Mouse (Mus musculus) liver, embryonic 11.5 days (tissue): ENCODE results near the gene Ephb2. TPM values are rescaled to one million over a fixed set of nuclear protein-coding genes. Genes with fewer than 3 reads are reported as not detected.

Source experiments
- ATAC-seq: fragments of 200-750 bp; cut with Nextera tagmentation; replicated peaks from 2 replicates; pipeline ENCODE4 v1.8.0; 2017; ENCODE audit warnings: moderate number of reproducible peaks, mild to moderate bottlenecking, moderate TSS enrichment, moderate library complexity; ENCODE audit not compliant: low FRiP score
- DNase-seq: peaks from one replicate; pipeline ENCODE4 v3.0.0-alpha.2; 2017; ENCODE audit warnings: low spot score
- H3K27ac ChIP-seq: fragments of 300-500 bp; sonication (generic); 2 replicates; pipeline ENCODE4 v1.5.1; 2014; ENCODE audit warnings: mild to moderate bottlenecking, low read depth, low read length, control low read depth
- H3K27me3 ChIP-seq: fragments of 300-500 bp; sonication (generic); replicated peaks from 2 replicates; pipeline ENCODE4 v1.6.1; 2014; ENCODE audit warnings: low read length, mixed read lengths; ENCODE audit not compliant: control insufficient read depth, insufficient read depth
- H3K36me3 ChIP-seq: fragments of 300-500 bp; sonication (generic); 2 replicates; pipeline ENCODE4 v1.6.1; 2014; ENCODE audit warnings: mild to moderate bottlenecking, low read length, moderate library complexity, mixed read lengths; ENCODE audit not compliant: control insufficient read depth, insufficient read depth
- H3K4me1 ChIP-seq: fragments of 300-500 bp; sonication (generic); replicated peaks from 2 replicates; pipeline ENCODE4 v1.6.1; 2014; ENCODE audit warnings: low read length, mixed read lengths; ENCODE audit not compliant: control insufficient read depth, insufficient read depth
- H3K4me2 ChIP-seq: fragments of 300-500 bp; sonication (generic); 2 replicates; pipeline ENCODE4 v1.6.1; 2014; ENCODE audit warnings: mild to moderate bottlenecking, control low read depth, moderate library complexity
- H3K4me3 ChIP-seq: fragments of 300-500 bp; sonication (generic); 2 replicates; pipeline ENCODE4 v1.5.1; 2014; ENCODE audit warnings: low read depth, low read length, control low read depth
- H3K9ac ChIP-seq: fragments of 300-500 bp; sonication (generic); 2 replicates; pipeline ENCODE4 v1.6.1; 2014; ENCODE audit warnings: low read depth, low read length, control low read depth
- H3K9me3 ChIP-seq: fragments of 300-500 bp; sonication (generic); 2 replicates; pipeline ENCODE4 v1.6.1; 2016; ENCODE audit warnings: low read length, inconsistent platforms, mixed read lengths; ENCODE audit not compliant: control insufficient read depth
- WGBS: fragments of 180-500 bp; shearing (Covaris S2); extraction: QIAGEN DNeasy Blood & Tissue Kit; methylation state at CpG from one replicate; pipeline ENCODE4 v1.1.7; 2014; 5-methylcytosine and 5-hydroxymethylcytosine counted together
- polyA plus RNA-seq: library from polyadenylated mRNA; unstranded; fragments of >200 nt; fragmentation: Nextera tagmentation; extraction: Ambion mirVana; gene quantifications from 2 replicates; pipeline ENCODE4 v1.2.1, GENCODE M21; 2014

The Ephb2 gene
- polyA plus RNA-seq, 1 experiment from 2014 or later = 5.1 TPM

DNA sequence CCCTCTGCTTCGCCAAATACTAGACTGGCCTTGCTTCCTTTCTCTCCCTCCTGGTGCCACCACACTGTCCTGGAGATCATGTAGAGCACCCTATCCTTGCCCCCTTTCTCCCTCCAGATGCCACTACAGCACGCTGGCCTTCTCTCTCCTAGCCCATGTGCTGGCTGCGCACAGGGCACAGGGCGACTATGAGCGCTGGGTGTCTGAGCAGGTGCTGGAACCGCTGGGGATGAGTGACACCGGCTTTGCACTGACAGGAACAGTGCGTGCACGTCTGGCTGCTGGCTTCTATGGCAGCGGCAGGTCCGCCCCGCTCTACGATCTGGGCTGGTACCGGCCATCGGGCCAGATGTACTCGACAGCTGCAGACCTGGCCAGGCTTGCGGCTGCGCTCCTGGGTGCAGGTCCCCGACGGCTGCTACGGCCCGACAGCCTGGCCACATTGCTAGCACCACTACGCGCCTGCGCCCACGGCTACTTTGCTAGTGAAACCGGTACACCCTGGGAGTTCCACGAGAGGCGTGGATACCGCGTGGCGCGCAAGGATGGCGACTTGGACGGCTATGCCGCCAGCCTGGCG is 198.7 kb downstream of the Ephb2 start:
- Histone ChIP-seq H3K4me2 (peak overlapping the region; percentile 78), H3K4me1 (peaks cover 8% of the 10 kb centered on the region), H3K27me3 (peaks cover 31% of the 10 kb centered on the region), H3K9ac (peak overlapping the region; percentile 38), H3K9me3 (no peaks in the 10 kb centered on the region), H3K27ac (no peak overlapping the region), H3K36me3 (no peaks in the 10 kb centered on the region), H3K4me3 (peak overlapping the region; percentile 53)
- 0 out of 2 replicates have a peak, but pooled peaks have one; percentile 31 for ATAC-seq
- 22% methylated on average over 37 of the region's 37 CpGs for WGBS
- DNase-seq = no peak

GRCm38 (mm10) chr4:136636511-136636910 is 199.3 kb downstream of the Ephb2 start:
- peaks cover 31% of the 10 kb centered on the region for H3K27me3 ChIP-seq
- no peak for DNase-seq
- 54% methylated on average over 5 of the region's 5 CpGs for WGBS

DNA sequence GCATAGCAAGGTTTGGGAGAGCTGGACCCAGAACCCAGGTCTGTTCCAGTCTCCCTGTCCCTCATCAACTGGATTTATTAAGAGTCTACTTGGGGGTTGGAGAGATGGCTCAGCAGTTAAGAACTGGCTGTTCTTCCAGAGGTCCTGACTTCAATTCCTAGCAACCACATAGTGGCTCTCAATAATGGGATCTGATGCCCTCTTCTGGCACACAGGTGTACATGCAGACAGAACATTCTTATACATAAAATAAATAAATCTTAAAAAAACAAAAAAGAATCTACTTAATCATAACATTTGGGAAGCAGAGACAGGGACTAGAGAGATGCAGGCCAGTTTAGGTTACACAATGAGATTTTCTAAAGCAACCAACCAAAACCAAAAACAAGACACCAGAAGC is 199.8 kb downstream of the Ephb2 start:
- H3K27ac ChIP-seq = no peak overlapping the region
- DNase-seq = no peak
- no peak overlapping the region for H3K9ac ChIP-seq
- no peak overlapping the region for H3K4me3 ChIP-seq
- no peak overlapping the region for H3K4me2 ChIP-seq
- H3K36me3 ChIP-seq = no peaks in the 10 kb centered on the region
- ATAC-seq = no peak
- no peaks in the 10 kb centered on the region for H3K9me3 ChIP-seq
- peaks cover 31% of the 10 kb centered on the region for H3K27me3 ChIP-seq
- peaks cover 8% of the 10 kb centered on the region for H3K4me1 ChIP-seq

More at GRCm38 (mm10) chr4:136636511-136636910, 199.3 kb downstream of the Ephb2 start:
- Histone ChIP-seq H3K27ac (no peak overlapping the region), H3K4me1 (peaks cover 8% of the 10 kb centered on the region), H3K36me3 (no peaks in the 10 kb centered on the region), H3K9ac (no peak overlapping the region), H3K4me3 (no peak overlapping the region), H3K4me2 (no peak overlapping the region), H3K9me3 (no peaks in the 10 kb centered on the region)
- ATAC-seq = no peak

DNA sequence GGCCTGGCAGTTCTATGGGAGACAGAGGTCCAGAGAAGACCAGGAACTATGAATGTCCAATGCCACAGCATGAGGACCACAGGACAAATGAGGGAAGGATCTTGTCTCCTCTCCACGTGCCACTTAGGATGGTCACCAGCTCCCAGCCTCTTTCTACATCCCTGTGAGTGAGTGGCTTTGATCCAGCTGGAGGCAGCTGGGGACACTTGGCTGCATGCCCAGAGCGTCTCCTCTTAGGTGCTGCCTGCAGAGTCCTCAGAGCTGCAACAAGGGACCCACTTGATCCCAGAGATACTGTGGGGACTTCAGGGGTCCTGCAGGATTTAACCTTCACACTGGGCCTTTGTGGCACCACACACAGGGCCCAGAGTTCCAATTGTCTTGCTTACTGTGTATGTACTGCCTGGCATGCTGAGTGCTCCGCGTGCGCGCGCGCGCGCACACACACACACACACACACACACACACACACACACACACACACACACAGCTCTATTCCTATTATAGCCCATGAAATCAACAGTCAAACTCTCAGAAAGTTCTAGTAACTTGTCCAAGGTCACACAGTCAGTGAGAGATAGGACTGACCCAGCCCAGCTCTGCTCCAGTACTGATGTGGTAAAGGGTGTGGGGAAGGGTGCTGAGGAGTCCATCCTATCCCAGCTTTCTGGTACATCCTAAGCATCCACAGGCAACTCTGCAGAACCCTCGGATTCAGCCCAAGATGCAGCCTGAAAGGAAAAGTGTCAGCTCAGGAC is 204.4 kb downstream of the Ephb2 start:
- Histone ChIP-seq H3K4me2 (no peak overlapping the region), H3K4me3 (no peak overlapping the region), H3K27me3 (peaks cover 4% of the 10 kb centered on the region; the same call in 1 of the 2 replicates), H3K9me3 (no peaks in the 10 kb centered on the region), H3K4me1 (no peaks in the 10 kb centered on the region), H3K27ac (no peak overlapping the region), H3K36me3 (no peaks in the 10 kb centered on the region), H3K9ac (no peak overlapping the region)
- no peak for ATAC-seq
- WGBS = 88% methylated on average over 11 of the region's 11 CpGs
- no peak for DNase-seq

- WGBS = 46% methylated on average over 6 of the region's 6 CpGs
Measured at GRCm38 (mm10) chr4:136626590-136626989, 209.2 kb downstream of the Ephb2 start.

DNA sequence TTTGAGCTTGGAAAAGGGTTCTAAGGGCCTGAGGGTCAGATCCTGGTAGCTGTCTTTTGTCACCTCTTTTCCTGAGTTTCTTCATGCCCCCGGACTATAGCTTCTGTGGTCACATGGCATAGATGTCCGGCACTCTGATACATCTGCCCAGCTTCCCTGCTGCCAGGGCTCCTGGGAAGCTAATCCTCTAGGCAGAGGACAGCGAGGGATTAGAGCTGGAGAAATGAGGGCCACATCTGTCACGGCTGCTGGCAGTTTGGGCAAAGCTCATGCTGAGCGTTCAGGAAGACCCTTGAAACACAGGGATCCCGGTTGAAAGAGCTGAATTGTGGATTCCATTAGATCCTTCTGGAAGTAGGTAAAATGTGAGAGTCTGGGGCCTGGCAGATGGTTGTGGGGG is 213.4 kb downstream of the Ephb2 start, which contains the start of gene Lactbl1:
Gene Lactbl1, plus strand, starts transcription at position 234 of the 400 bp plus-strand sequence.
- Histone ChIP-seq H3K36me3 (no peaks in the 10 kb centered on the region), H3K9me3 (no peaks in the 10 kb centered on the region), H3K27me3 (no peaks in the 10 kb centered on the region), H3K4me3 (no peak within 1 kb of the TSS), H3K9ac (no peak within 1 kb of the TSS), H3K27ac (no peak within 1 kb of the TSS), H3K4me2 (no peak within 1 kb of the TSS), H3K4me1 (no peaks in the 10 kb centered on the region)
- DNase-seq = no peak
- WGBS = 60% methylated on average over 6 of the region's 6 CpGs
- no peak for ATAC-seq

More at GRCm38 (mm10) chr4:136626590-136626989, 209.2 kb downstream of the Ephb2 start:
- H3K4me3 ChIP-seq = no peak overlapping the region
- no peaks in the 10 kb centered on the region for H3K9me3 ChIP-seq
- no peak overlapping the region for H3K27ac ChIP-seq
- no peak for DNase-seq
- no peaks in the 10 kb centered on the region for H3K36me3 ChIP-seq
- H3K27me3 ChIP-seq = no peaks in the 10 kb centered on the region
- ATAC-seq = no peak
- no peaks in the 10 kb centered on the region for H3K4me1 ChIP-seq
- no peak overlapping the region for H3K4me2 ChIP-seq
- no peak overlapping the region for H3K9ac ChIP-seq

- Histone ChIP-seq H3K9ac (no peak overlapping the region), H3K27me3 (no peaks in the 10 kb centered on the region), H3K9me3 (no peaks in the 10 kb centered on the region), H3K27ac (no peak overlapping the region), H3K36me3 (no peaks in the 10 kb centered on the region), H3K4me2 (no peak overlapping the region), H3K4me3 (no peak overlapping the region), H3K4me1 (no peaks in the 10 kb centered on the region)
- DNase-seq (no peak), ATAC-seq (no peak)
- WGBS = 55% methylated on average over 5 of the region's 5 CpGs
Measured at GRCm38 (mm10) chr4:136621956-136622355, 213.8 kb downstream of the Ephb2 start.

- no peak overlapping the region for H3K27ac ChIP-seq
- ATAC-seq (no peak), DNase-seq (no peak)
- no peak overlapping the region for H3K9ac ChIP-seq
- no peaks in the 10 kb centered on the region for H3K9me3 ChIP-seq
- H3K4me2 ChIP-seq = no peak overlapping the region
- no peaks in the 10 kb centered on the region for H3K27me3 ChIP-seq
- no peak overlapping the region for H3K4me3 ChIP-seq
- no peaks in the 10 kb centered on the region for H3K36me3 ChIP-seq
- H3K4me1 ChIP-seq = no peaks in the 10 kb centered on the region
- WGBS = 3% methylated on average over 1 of the region's 1 CpGs
Measured at GRCm38 (mm10) chr4:136621336-136621735, 214.5 kb downstream of the Ephb2 start.

- no peak overlapping the region for H3K4me2 ChIP-seq
- WGBS = 65% methylated on average over 7 of the region's 7 CpGs
- no peak overlapping the region for H3K27ac ChIP-seq
- H3K27me3 ChIP-seq = no peaks in the 10 kb centered on the region
- no peaks in the 10 kb centered on the region for H3K36me3 ChIP-seq
- H3K4me3 ChIP-seq = no peak overlapping the region
- H3K4me1 ChIP-seq = no peaks in the 10 kb centered on the region
- no peak overlapping the region for H3K9ac ChIP-seq
- ATAC-seq (no peak), DNase-seq (no peak)
- H3K9me3 ChIP-seq = no peaks in the 10 kb centered on the region
Measured at GRCm38 (mm10) chr4:136613657-136614056, 222.1 kb downstream of the Ephb2 start.
